Mouse (Mus musculus) yolk sac, embryonic 10.5 days (tissue): ENCODE measurements at regions not wholly inside any gene's neighbourhood (a gene's known extent, or its start where the extent isn't known, plus 50 kb on each side); places are given as distances from the start of the nearest gene placed in this dataset.

Experiments
- DNase-seq: peaks from one replicate; pipeline ENCODE4 v3.0.0-alpha.2; 2017; ENCODE audit warnings: low spot score

DNA sequence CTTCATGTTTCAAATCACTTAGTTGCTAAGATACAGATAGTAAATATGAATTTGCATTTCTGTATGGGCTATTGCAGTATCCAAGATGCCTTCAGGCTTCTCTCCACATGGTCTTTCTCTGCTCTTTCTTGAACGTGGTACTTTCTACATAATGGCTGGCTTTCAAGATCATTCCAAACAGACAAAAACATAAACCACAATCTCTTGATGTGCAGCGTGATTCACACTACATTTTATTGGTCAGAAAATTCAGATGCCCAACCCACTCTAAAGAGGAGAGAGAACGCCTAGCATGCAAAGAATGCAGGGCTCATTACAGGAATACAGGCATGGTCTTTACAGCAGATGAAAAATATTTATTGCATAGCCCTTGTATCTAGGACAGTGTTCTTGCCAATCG, 235.2 kb downstream of the Papss1 start:
- no peak for DNase-seq

GRCm38 (mm10) chr3:131801551-131801950, 237.0 kb downstream of the Papss1 start:
- DNase-seq = no peak

GRCm38 (mm10) chr3:131802841-131803240, 238.3 kb downstream of the Papss1 start:
- no peak for DNase-seq

- DNase-seq = no peak
These were observed 243.6 kb downstream of the Papss1 start for GRCm38 (mm10) chr3:131808127-131808526.

DNA sequence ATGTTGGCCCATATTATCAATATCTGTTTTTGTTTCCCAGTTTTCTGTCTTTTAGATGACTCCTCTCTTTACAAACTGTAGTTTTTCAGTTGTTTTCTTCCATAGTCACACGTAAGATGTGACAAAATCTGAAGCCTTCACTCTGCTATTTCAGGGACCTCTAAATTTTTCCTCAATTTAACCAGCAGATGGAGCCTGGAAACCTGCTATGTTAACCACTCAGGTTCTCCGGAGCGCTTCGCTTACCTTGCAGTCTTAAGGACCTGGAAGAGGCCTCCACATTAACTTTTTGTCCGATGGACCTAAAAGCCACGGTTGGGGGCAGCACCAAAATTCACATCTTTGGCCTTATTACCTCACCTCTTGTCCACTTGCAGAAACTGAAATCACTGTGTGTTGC, 248.4 kb downstream of the Papss1 start:
- no peak for DNase-seq

GRCm38 (mm10) chr3:131818806-131819205, 254.2 kb downstream of the Papss1 start:
- DNase-seq = no peak

DNA sequence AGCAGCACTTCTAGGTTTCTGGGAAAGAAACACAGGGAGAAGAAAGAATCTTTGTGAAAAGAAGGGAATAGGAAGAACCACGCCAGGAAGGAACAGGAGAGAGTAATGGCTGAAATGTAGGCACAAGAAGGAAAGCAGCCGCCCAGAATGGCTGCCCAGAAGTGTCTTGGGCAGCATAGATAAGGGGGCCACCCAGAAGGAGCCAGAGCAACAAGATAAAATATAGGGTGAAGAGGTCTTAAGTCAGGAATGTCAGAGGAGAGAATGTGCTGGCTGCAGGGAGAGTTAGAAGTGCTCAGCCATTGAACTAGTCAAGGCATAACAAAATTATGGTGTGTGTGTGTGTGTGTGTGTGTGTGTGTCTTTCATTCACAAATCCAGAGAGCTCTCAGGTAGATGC, 227.7 kb upstream of the Dkk2 start:
- DNase-seq = peak; percentile 17

- peak; percentile 7 for DNase-seq
These were observed 226.0 kb upstream of the Dkk2 start for GRCm38 (mm10) chr3:131859083-131859482.

DNA sequence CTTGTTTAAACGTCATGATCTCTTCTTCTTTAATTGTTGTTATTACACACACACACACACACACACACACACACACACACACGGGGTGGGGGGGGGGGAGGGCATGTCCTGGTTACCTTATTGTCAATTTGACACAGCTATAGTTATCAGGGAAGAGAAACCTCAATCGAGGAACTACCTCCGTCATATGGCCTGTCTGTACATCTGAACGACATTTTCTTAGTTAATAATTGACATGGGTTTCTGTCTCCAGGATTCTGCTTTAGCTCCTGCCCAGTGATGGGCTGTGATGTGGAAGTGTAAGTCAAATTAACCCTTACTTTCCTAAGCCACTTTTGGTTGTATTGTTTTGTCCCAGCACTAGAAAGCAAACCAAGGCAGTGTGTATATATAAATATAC, 220.0 kb upstream of the Dkk2 start:
- no peak for DNase-seq

- no peak for DNase-seq
These were observed 217.8 kb upstream of the Dkk2 start for GRCm38 (mm10) chr3:131867266-131867665.

- no peak for DNase-seq
These were observed 216.7 kb upstream of the Dkk2 start for GRCm38 (mm10) chr3:131868219-131868964.

DNA sequence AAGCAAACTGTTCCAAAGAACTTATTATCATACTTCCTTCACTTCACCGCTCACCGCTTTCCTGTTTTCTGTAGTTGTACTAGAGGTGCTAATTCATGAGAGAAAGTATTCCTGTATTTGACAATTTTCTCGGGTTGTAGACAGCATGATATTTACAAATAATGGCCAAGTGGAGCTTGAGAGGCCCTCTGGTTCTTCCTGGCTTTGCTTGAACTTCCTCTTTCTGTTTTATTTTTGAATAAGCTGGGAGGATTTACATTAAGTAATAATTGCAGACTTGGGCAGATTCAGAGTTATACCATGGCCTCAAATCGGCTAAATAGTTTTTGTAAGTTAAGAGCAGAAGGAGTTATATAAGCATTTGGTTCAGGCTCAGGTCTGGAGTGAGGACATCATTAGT, 215.8 kb upstream of the Dkk2 start:
- DNase-seq = no peak

DNA sequence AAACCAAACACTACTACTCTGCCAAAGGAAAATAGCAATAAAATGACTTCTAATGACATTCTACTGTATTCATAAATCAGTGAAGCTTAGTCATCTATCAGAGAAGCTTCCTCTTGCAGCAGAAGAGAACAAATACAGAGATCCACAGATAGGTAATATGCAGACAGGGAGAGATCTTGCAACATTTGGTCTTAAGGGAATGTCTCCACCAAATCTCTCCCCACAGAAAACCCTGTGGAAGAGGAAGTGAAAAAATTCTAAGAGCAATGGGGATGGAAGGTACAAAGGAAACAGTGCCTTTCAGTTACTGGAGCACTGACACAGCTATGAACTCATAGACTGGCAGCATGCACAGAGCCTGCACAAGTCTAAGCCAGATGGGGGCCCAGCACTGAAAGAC, 202.4 kb upstream of the Dkk2 start:
- no peak for DNase-seq

DNA sequence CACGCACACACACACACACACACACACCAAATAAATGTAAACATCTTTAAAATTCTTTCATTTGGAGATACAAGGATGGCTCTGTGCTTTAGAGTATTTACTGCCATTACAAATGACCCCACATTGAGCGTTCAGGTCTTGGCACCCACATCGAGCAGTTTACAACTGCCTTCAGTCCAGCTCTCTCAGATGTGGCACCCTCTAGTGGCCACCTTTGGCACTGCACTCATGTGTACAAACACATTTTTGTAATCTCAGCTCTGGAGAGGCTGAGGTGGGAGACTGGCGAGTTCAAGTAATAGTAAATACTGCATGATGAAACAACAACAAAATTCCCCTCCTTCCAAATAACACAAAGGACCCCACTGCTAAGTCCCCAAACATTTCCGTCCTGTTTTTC, 198.6 kb upstream of the Dkk2 start:
- no peak for DNase-seq

DNA sequence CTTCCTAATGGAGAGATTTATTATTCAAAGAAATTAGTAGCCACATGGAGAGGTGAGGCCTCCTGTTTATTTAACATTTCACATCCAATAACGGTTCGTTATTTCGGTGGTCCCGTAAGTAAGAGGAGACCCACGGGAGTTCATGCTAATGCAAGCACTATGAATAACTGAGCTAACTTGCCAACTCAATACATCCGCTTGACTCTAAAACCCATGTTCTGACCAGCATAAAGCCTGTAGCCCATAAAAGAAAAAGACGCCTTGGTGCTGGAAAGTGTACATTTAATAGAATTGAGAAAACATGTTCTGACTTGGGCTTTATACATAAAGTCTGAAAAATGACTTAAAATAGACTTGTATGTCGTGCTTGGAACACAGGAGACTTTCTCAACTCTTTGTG, 198.1 kb upstream of the Dkk2 start:
- no peak for DNase-seq

DNA sequence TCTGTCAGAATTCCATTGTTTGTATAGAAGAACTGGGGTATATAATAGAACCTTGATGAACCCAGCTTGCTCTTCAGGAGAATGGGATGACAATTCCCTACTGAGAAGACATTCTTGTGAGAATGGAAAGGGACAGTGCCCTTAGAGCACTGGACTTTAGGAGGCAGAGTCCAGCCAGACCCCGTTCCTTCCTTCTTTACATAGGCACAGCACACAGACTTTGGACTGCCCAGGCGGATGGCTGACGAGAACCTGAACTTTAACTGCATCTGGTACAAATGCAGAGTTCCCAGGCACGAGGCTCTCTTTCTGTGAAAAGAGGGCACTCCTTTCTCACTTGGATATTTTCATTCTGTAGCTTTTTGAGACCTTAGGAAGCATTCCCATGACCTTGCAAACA, 197.4 kb upstream of the Dkk2 start:
- peak; percentile 21 for DNase-seq

GRCm38 (mm10) chr3:131891941-131892340, 193.2 kb upstream of the Dkk2 start:
- DNase-seq = no peak

GRCm38 (mm10) chr3:131893061-131893804, 191.9 kb upstream of the Dkk2 start:
- DNase-seq = no peak

DNA sequence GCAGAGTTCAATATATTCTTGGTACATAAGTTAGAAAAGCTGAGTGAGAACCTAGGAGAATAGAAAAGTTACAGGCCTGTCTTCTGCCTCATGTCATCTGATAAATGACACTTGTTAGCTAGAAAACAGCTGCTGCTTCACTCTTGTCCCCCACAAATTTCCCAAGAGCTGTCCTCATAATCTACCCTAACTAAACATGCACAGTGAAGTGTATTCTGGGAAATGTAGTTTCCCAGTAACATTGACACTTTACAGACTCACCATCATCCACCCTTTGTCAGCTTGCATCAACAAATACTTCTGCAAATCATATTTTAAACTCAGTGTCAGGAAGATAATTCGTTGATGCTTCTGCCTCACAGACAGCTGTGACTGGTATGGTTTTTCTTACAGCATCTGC, 190.0 kb upstream of the Dkk2 start:
- DNase-seq = no peak

- DNase-seq = no peak
These were observed 171.6 kb upstream of the Dkk2 start for GRCm38 (mm10) chr3:131913534-131913933.

DNA sequence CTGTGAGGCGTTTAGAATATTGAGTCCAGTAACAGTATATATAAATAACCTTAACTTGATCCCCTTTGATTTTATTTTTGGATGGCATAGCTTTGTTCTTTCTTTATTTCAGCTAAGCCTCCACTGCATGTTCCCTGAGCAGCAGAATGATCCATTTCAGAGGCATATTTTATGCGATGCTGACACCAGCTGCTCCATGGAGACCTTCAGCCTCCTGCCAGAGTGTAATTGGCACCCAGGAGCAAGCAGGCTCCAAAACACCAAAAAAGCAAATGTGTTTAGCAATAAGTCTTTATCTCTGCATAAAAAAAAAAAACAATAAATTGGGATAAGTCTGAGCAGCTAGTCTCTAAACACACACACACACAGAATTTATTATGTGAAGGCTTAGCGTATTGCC, 170.7 kb upstream of the Dkk2 start:
- DNase-seq = no peak

DNA sequence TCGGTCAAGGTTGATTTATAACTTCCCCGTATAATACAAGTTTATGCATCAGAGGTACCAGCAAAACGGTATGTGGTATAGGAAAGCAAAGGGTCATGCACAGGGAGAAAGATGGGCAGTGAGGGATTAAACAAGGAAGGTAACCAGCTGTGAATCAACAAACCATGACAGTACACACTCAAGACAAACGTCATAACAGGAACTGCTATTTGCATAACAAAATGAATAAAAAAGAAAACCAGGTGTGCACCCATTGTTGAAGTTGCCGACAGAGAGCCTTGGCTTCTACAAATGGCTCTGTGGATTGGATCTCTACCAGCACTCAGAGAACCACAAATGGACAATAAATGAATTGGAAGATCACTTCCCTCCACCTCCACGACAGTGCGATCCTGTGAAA, 170.1 kb upstream of the Dkk2 start:
- DNase-seq = no peak

- no peak for DNase-seq
These were observed 167.2 kb upstream of the Dkk2 start for GRCm38 (mm10) chr3:131917734-131918534.
